Mouse (Mus musculus) lung, embryonic 16.5 days (tissue): ENCODE measurements at regions not wholly inside any gene's neighbourhood (a gene's known extent, or its start where the extent isn't known, plus 50 kb on each side); places are given as distances from the start of the nearest gene placed in this dataset.

Experiments used
- ATAC-seq: fragments of 200-750 bp; cut with Nextera tagmentation; 2 replicates; pipeline ENCODE4 v1.8.0; 2017; ENCODE audit warnings: low read depth, mild to moderate bottlenecking, moderate library complexity
- H3K27ac ChIP-seq: fragments of 300-500 bp; sonication (generic); 2 replicates; pipeline ENCODE4 v1.5.1; 2014; ENCODE audit warnings: mild to moderate bottlenecking, control low read depth, low read length
- H3K27me3 ChIP-seq: fragments of 300-500 bp; sonication (generic); 2 replicates; pipeline ENCODE4 v1.6.1; 2014; ENCODE audit warnings: low read depth, low read length, mixed read lengths; ENCODE audit not compliant: control insufficient read depth, insufficient read depth
- H3K36me3 ChIP-seq: fragments of 300-500 bp; sonication (generic); 2 replicates; pipeline ENCODE4 v1.6.1; 2014; ENCODE audit warnings: low read length; ENCODE audit not compliant: control insufficient read depth, insufficient read depth
- H3K4me1 ChIP-seq: fragments of 300-500 bp; sonication (generic); replicated peaks from 2 replicates; pipeline ENCODE4 v1.6.1; 2014; ENCODE audit warnings: low read length, mixed read lengths; ENCODE audit not compliant: control insufficient read depth, insufficient read depth
- H3K4me2 ChIP-seq: fragments of 300-500 bp; sonication (generic); 2 replicates; pipeline ENCODE4 v1.6.1; 2014; ENCODE audit warnings: low read depth, low read length, control low read depth
- H3K4me3 ChIP-seq: fragments of 300-500 bp; sonication (generic); 2 replicates; pipeline ENCODE4 v1.5.1; 2014; ENCODE audit warnings: mild to moderate bottlenecking, low read length, control low read depth
- H3K9ac ChIP-seq: fragments of 300-500 bp; sonication (generic); 2 replicates; pipeline ENCODE4 v1.6.1; 2014; ENCODE audit warnings: low read length, control low read depth
- H3K9me3 ChIP-seq: fragments of 300-500 bp; sonication (generic); 2 replicates; pipeline ENCODE4 v1.6.1; 2016; ENCODE audit warnings: low read length; ENCODE audit not compliant: control insufficient read depth
- WGBS: fragments of 180-500 bp; shearing (Covaris S2); extraction: QIAGEN DNeasy Blood & Tissue Kit; methylation state at CpG from one replicate; pipeline ENCODE4 v1.1.7; 2014; 5-methylcytosine and 5-hydroxymethylcytosine counted together

DNA sequence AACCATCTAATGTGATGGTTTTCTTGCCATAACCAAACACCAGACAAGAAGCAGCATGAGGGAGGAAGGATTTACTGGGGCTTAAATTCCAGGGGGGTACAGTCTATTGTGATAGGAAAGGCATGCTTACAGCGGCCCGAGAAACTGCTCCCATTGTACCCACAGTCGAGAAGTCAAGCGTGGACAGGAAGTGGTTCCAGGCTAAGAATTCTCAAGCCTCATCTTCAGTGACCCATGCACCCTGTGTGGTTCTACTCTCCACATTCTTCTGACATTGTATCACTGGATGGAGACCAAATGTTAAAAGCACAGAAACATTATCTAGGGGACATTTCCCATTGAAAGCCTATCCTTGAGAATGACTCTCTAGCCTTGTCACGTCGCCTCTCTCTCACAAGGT, 90.8 kb upstream of the Dnajc19 start:
- H3K4me3 ChIP-seq = no peak overlapping the region
- no peak overlapping the region for H3K9ac ChIP-seq
- no peaks in the 10 kb centered on the region for H3K27me3 ChIP-seq
- no peak overlapping the region for H3K27ac ChIP-seq
- ATAC-seq = no peak
- H3K4me1 ChIP-seq = no peaks in the 10 kb centered on the region
- no peaks in the 10 kb centered on the region for H3K9me3 ChIP-seq
- no peaks in the 10 kb centered on the region for H3K36me3 ChIP-seq
- WGBS = 73% methylated on average over 6 of the region's 6 CpGs
- no peak overlapping the region for H3K4me2 ChIP-seq

DNA sequence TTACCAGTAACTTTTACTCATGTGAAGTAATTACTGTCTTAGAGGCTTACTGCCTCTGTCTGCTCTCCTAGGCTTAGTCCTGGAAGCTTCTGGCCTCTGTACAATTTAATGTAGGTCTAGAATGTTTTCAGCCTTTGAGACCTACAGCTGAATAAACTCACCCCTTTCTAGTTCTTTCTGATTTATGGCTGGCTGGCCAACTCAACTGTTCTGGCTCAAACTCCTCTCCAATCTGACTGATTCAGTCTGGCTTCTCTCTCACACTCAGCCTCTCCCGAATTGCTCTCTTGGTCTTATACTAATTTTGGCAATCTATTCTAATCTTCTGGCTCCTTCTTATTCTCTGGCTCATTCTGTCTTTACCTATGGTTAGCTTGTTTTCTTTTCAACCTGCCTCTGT, 87.0 kb upstream of the Dnajc19 start:
- 66% methylated on average over 1 of the region's 1 CpGs for WGBS
- no peak for ATAC-seq
- Histone ChIP-seq H3K4me3 (no peak overlapping the region), H3K27ac (no peak overlapping the region), H3K4me1 (no peaks in the 10 kb centered on the region), H3K4me2 (no peak overlapping the region), H3K9ac (no peak overlapping the region), H3K27me3 (no peaks in the 10 kb centered on the region), H3K36me3 (no peaks in the 10 kb centered on the region), H3K9me3 (no peaks in the 10 kb centered on the region)

GRCm38 (mm10) chr3:34150036-34150435, 68.9 kb upstream of the Dnajc19 start:
- no peak for ATAC-seq
- Histone ChIP-seq H3K4me1 (no peaks in the 10 kb centered on the region), H3K27ac (no peak overlapping the region), H3K4me3 (no peak overlapping the region), H3K36me3 (no peaks in the 10 kb centered on the region), H3K9me3 (no peaks in the 10 kb centered on the region), H3K4me2 (no peak overlapping the region), H3K9ac (no peak overlapping the region), H3K27me3 (no peaks in the 10 kb centered on the region)
- 44% methylated on average over 2 of the region's 2 CpGs for WGBS

DNA sequence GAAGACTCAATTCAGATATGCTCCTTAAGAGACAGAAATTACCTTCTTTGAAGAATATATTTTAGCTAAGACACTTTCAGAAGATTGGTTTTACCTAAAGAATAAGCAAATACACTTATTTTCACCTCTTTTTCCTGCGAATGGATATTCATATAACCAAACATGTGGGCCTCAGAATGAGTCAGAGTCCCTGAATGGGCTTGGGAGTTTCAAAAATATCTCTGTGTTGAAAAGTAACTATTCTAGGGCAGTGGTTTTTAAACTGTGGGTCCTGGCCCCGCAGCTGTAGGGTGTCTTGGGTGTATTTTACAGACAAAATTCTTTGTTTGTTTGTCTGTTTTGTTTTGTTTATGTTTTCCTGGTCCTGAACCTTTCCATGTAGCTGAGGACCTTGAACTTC, 62.5 kb upstream of the Dnajc19 start:
- no peaks in the 10 kb centered on the region for H3K27me3 ChIP-seq
- H3K36me3 ChIP-seq = no peaks in the 10 kb centered on the region
- H3K4me2 ChIP-seq = no peak overlapping the region
- no peak overlapping the region for H3K9ac ChIP-seq
- H3K4me3 ChIP-seq = no peak overlapping the region
- H3K9me3 ChIP-seq = no peaks in the 10 kb centered on the region
- no peak overlapping the region for H3K27ac ChIP-seq
- no peak for ATAC-seq
- WGBS = 49% methylated on average over 2 of the region's 2 CpGs
- H3K4me1 ChIP-seq = no peaks in the 10 kb centered on the region

DNA sequence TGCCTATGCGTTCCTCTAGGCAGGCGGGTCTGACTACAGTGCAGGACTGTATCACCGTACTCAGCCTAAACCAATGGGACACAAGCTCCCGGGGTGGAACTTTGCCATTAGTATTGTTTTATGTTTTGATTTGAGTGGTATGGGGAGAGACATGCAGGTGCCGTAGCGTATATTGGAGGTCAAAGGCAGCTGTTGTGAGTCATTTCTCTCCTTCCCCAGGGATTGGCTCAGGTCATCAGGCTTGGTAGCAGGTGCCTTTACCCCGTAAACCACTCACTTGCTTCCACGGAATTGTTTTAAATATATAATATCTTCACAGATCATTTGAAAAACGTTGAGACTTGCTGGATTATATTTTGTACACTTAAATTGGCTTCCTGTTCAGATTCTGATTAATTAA, 58.1 kb upstream of the Dnajc19 start:
- H3K36me3 ChIP-seq = no peaks in the 10 kb centered on the region
- H3K4me3 ChIP-seq = no peak overlapping the region
- WGBS = 74% methylated on average over 9 of the region's 9 CpGs

DNA sequence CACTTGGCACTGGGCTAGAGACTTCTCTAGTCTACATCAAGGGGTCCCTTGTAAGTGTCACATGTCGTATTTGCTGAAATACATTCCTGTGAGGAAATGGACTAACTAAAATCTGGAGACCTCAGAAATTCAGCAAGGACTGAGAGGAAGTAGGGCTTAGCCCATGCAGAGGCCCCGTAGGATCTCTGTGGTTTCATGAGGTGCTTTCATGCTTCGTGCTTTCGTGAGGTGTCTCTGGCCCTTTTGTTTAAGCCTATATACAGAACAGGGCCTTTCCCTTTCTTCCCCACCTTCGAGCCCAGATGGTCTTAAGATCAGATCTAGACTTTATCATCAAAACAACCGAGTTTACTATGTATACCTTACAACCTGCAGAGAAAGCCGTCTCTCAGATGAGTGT, 56.9 kb upstream of the Dnajc19 start:
- no peak for ATAC-seq
- Histone ChIP-seq H3K4me3 (no peak overlapping the region), H3K4me2 (no peak overlapping the region), H3K4me1 (no peaks in the 10 kb centered on the region), H3K9me3 (no peaks in the 10 kb centered on the region), H3K27me3 (no peaks in the 10 kb centered on the region), H3K27ac (no peak overlapping the region), H3K36me3 (no peaks in the 10 kb centered on the region), H3K9ac (no peak overlapping the region)
- WGBS = 70% methylated on average over 7 of the region's 7 CpGs

More for the DNA sequence above, 58.1 kb upstream of the Dnajc19 start:
- Histone ChIP-seq H3K9me3 (no peaks in the 10 kb centered on the region), H3K27ac (no peak overlapping the region), H3K4me2 (no peak overlapping the region), H3K27me3 (no peaks in the 10 kb centered on the region), H3K4me1 (no peaks in the 10 kb centered on the region), H3K9ac (no peak overlapping the region)
- ATAC-seq = no peak

DNA sequence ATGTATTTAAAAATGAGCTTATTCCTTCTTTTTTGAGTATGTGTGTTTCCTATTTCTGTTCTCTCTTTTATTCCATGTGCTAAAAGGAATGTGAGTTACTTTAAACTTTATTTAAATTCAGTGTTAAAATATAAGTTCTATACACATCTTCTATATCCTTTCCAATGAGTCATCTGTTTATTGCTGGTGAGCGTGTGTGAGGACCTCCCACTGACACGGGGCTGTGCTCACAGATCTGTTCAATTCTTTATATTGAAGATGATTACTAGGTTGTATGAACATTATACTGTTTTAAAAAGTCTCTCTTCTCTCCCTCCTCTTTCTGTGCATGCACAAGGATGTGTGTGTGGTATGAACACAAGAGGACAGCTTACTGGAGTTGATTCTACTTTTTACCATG, 55.3 kb upstream of the Dnajc19 start:
- Histone ChIP-seq H3K9ac (no peak overlapping the region), H3K4me2 (no peak overlapping the region), H3K9me3 (no peaks in the 10 kb centered on the region), H3K36me3 (no peaks in the 10 kb centered on the region), H3K27me3 (no peaks in the 10 kb centered on the region), H3K4me1 (no peaks in the 10 kb centered on the region), H3K4me3 (no peak overlapping the region), H3K27ac (no peak overlapping the region)
- no peak for ATAC-seq
- WGBS = 63% methylated on average over 2 of the region's 2 CpGs
